Mouse (Mus musculus) kidney, adult 2 months (tissue): ENCODE results near the gene Tmem184a. TPM values are rescaled to one million over a fixed set of nuclear protein-coding genes. Genes with fewer than 3 reads are reported as not detected.

ENCODE experiments used
- DNase-seq: peaks from one replicate; pipeline ENCODE4 v3.0.0; 2021
- H3K27ac ChIP-seq: fragments of 200-500 bp; 2 replicates; pipeline ENCODE4 v1.5.1; 2012; ENCODE audit warnings: low read depth, low read length, control low read depth, inconsistent platforms; ENCODE audit not compliant: insufficient read depth
- H3K27me3 ChIP-seq: fragments of 200-500 bp; replicated peaks from 2 replicates; pipeline ENCODE4 v1.6.1; 2012; ENCODE audit warnings: mild to moderate bottlenecking, moderate library complexity, low read length, inconsistent platforms; ENCODE audit not compliant: control insufficient read depth, insufficient read depth
- H3K36me3 ChIP-seq: fragments of 200-500 bp; 2 replicates; pipeline ENCODE4 v1.6.1; 2012; ENCODE audit warnings: mild to moderate bottlenecking, moderate library complexity, low read length, inconsistent platforms; ENCODE audit not compliant: control insufficient read depth, insufficient read depth
- H3K4me1 ChIP-seq: fragments of 200-500 bp; 2 replicates; pipeline ENCODE4 v1.6.1; 2011; ENCODE audit warnings: low read length; ENCODE audit not compliant: control insufficient read depth, insufficient read depth
- H3K4me3 ChIP-seq: fragments of 200-500 bp; 2 replicates; pipeline ENCODE4 v1.5.1; 2011; ENCODE audit warnings: mild to moderate bottlenecking, low read depth, low read length, control low read depth; ENCODE audit not compliant: insufficient read depth
- CTCF ChIP-seq: fragments of 200-500 bp; conservative IDR thresholded peaks from 2 replicates; pipeline ENCODE4 v1.5.1; 2011; ENCODE audit warnings: low read depth, mild to moderate bottlenecking, control low read depth, low read length, moderate library complexity, mixed read lengths; ENCODE audit not compliant: insufficient read depth, insufficient read length
- POLR2A ChIP-seq: fragments of 200-500 bp; IDR thresholded peaks from one replicate; pipeline ENCODE4 v1.6.1; 2011; ENCODE audit warnings: low read depth, low read length, control low read depth
- WGBS: fragments of 180-500 bp; shearing (Covaris S2); methylation state at CpG from one replicate; pipeline ENCODE4 v1.1.7; 2018; 5-methylcytosine and 5-hydroxymethylcytosine counted together
- polyA plus RNA-seq: library from polyadenylated mRNA; depleted of rRNA; stranded (reverse); fragments of >200 nt; gene quantifications from 2 replicates; pipeline ENCODE4 v1.2.3, GENCODE M21; 2012; rRNA removed

Gene Tmem184a
- polyA plus RNA-seq, 1 experiment = 69.7 TPM

- DNase-seq = peak; percentile 98
- H3K4me3 ChIP-seq = peak within 1 kb of the TSS; percentile 85
- no peaks in the 10 kb centered on the region for H3K36me3 ChIP-seq
- WGBS = under 1% methylated on average over 55 of the region's 55 CpGs
- TF ChIP-seq POLR2A (no peak), CTCF (peak; percentile 95)
- no peaks in the 10 kb centered on the region for H3K4me1 ChIP-seq
- H3K27ac ChIP-seq = no peak within 1 kb of the TSS
- H3K27me3 ChIP-seq = no peaks in the 10 kb centered on the region
These were observed 44.3 kb downstream of the Tmem184a start, which contains the start of gene Ints1 for GRCm38 (mm10) chr5:139775216-139775926. TSS of gene Ints1 (minus strand) at chr5:139775674.

- Histone ChIP-seq H3K4me3 (no peak overlapping the region), H3K36me3 (no peaks in the 10 kb centered on the region), H3K27ac (no peak overlapping the region), H3K27me3 (no peaks in the 10 kb centered on the region), H3K4me1 (no peaks in the 10 kb centered on the region)
- WGBS = 89% methylated on average over 8 of the region's 8 CpGs
- DNase-seq = no peak
- TF ChIP-seq CTCF (no peak), POLR2A (no peak)
These were observed 51.5 kb downstream of the Tmem184a start for GRCm38 (mm10) chr5:139768216-139768615.

DNA sequence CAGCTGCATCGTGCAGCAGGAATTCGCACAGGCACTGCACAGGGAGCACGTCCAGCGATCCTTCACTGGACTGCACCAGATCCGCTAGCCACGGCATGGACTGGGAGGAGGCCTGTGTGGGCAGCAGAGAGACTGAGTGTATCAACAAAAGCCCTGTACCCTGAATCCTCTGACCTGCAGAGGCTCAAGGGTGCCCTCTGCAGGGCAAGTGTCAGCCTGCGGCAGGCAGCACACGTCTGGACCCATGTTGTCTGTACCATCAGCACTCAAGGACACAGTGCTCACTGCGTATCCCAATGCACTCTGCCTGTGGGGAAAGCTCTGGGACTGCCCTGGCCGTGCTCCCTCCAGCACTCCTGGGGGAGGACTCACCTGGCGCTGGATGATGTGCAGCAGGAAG, 55.4 kb downstream of the Tmem184a start:
- Histone ChIP-seq H3K36me3 (peaks cover 2% of the 10 kb centered on the region), H3K27me3 (no peaks in the 10 kb centered on the region), H3K4me1 (no peaks in the 10 kb centered on the region), H3K27ac (no peak overlapping the region), H3K4me3 (no peak overlapping the region)
- DNase-seq = peak; percentile 16
- 70% methylated on average over 11 of the region's 11 CpGs for WGBS
- TF ChIP-seq CTCF (peak; percentile 65), POLR2A (no peak)

GRCm38 (mm10) chr5:139758096-139758495, 61.6 kb downstream of the Tmem184a start:
- H3K27ac ChIP-seq = no peak overlapping the region
- H3K4me1 ChIP-seq = no peaks in the 10 kb centered on the region
- no peak for DNase-seq
- H3K4me3 ChIP-seq = no peak overlapping the region
- H3K27me3 ChIP-seq = no peaks in the 10 kb centered on the region
- 90% methylated on average over 16 of the region's 16 CpGs for WGBS
- peaks cover 2% of the 10 kb centered on the region for H3K36me3 ChIP-seq
- TF ChIP-seq CTCF (no peak), POLR2A (no peak)

DNA sequence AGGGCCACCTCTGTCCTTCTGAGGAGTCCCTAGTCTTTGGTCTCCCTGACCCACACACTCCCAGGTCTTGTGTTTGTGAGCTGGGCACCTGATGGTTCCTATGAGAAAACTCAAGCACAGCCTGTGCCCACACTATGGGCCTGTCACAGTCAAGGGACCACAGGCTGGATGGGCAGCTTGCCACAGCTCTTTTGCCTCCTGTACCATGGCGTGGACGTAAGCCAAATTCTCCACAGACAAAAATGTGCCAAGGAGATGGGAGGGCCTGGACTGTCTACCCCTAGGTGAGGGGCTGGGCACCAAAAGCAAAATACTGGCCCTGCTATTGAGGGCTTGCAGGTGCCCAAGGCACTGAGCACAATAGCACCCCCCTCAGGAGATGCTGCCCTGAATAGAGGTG, 63.1 kb downstream of the Tmem184a start:
- Histone ChIP-seq H3K27me3 (no peaks in the 10 kb centered on the region), H3K4me1 (no peaks in the 10 kb centered on the region), H3K27ac (no peak overlapping the region), H3K36me3 (peaks cover 2% of the 10 kb centered on the region), H3K4me3 (no peak overlapping the region)
- DNase-seq = no peak
- TF ChIP-seq CTCF (no peak), POLR2A (no peak)
- WGBS = 88% methylated on average over 2 of the region's 2 CpGs

- H3K27me3 ChIP-seq = no peaks in the 10 kb centered on the region
- no peak for TF ChIP-seq POLR2A
- TF ChIP-seq CTCF = no peak
- no peaks in the 10 kb centered on the region for H3K4me1 ChIP-seq
- no peak overlapping the region for H3K4me3 ChIP-seq
- no peak overlapping the region for H3K27ac ChIP-seq
- H3K36me3 ChIP-seq = peaks cover 2% of the 10 kb centered on the region
- no peak for DNase-seq
- WGBS = 85% methylated on average over 12 of the region's 12 CpGs
These were observed 63.6 kb downstream of the Tmem184a start for GRCm38 (mm10) chr5:139756135-139756534.

GRCm38 (mm10) chr5:139754753-139755152, 65.0 kb downstream of the Tmem184a start:
- WGBS = 32% methylated on average over 12 of the region's 12 CpGs
- no peaks in the 10 kb centered on the region for H3K36me3 ChIP-seq
- no peak overlapping the region for H3K4me3 ChIP-seq
- H3K27ac ChIP-seq = no peak overlapping the region
- DNase-seq = peak; percentile 54
- no peaks in the 10 kb centered on the region for H3K27me3 ChIP-seq
- TF ChIP-seq POLR2A = no peak
- TF ChIP-seq CTCF = peak; percentile 67
- H3K4me1 ChIP-seq = peaks cover 6% of the 10 kb centered on the region

Other genes with a start within 250 kb of the Tmem184a start
- 3.3 and 3.4 TPM in 2 replicates for gene Micall2, start 83.6 kb downstream of the Tmem184a start, polyA plus RNA-seq
- gene Ints1, start 44.2 kb downstream of the Tmem184a start, polyA plus RNA-seq = 40.1 and 42.2 TPM in 2 replicates
- gene Mafk, start 28.4 kb downstream of the Tmem184a start, polyA plus RNA-seq = 20.5 and 22.2 TPM in 2 replicates
- gene Gm26938, start 6.5 kb upstream of the Tmem184a start, polyA plus RNA-seq = not detected in 2 replicates
- gene Psmg3, start 7.0 kb upstream of the Tmem184a start, polyA plus RNA-seq = 24.4 and 29.2 TPM in 2 replicates
- 9.6 and 10.3 TPM in 2 replicates for gene Elfn1, start 88.0 kb upstream of the Tmem184a start, polyA plus RNA-seq